Mouse (Mus musculus): Measurements from ENCODE around the gene Dnah7c.
"Not testable (repeated sequence)": the region's sequence is repeated elsewhere in the genome, so short reads cannot be mapped to it uniquely, and the experiment has no call there.

Gene Dnah7c

GRCm38 (mm10) chr1:46729731-46730130 lies 304.3 kb downstream of the Dnah7c start:
- DNase-seq (ENCODE audit: low spot score): not testable (repeated sequence)

GRCm38 (mm10) chr1:46733405-46734106 lies 308.2 kb downstream of the Dnah7c start:
- DNase-seq (ENCODE audit: low spot score): not testable (repeated sequence)

- DNase-seq (ENCODE audit: low spot score): not testable (repeated sequence)
Observed at GRCm38 (mm10) chr1:46734455-46734854, 309.1 kb downstream of the Dnah7c start.

GRCm38 (mm10) chr1:46764600-46764999 lies 339.2 kb downstream of the Dnah7c start:
- DNase-seq (ENCODE audit: low spot score): not testable (repeated sequence)

- not testable (repeated sequence) for DNase-seq (ENCODE audit: low spot score)
Observed at GRCm38 (mm10) chr1:46769318-46769717, 343.9 kb downstream of the Dnah7c start.

GRCm38 (mm10) chr1:46770077-46770695 lies 344.8 kb downstream of the Dnah7c start:
- not testable (repeated sequence) for DNase-seq (ENCODE audit: low spot score)

- not testable (repeated sequence) for DNase-seq (ENCODE audit: low spot score)
Observed at GRCm38 (mm10) chr1:46782227-46782626, 356.8 kb downstream of the Dnah7c start.

- DNase-seq (ENCODE audit: low spot score): no peak
Observed at GRCm38 (mm10) chr1:46805074-46805473, 379.7 kb downstream of the Dnah7c start.

- not testable (repeated sequence) for DNase-seq (ENCODE audit: low spot score)
Observed at GRCm38 (mm10) chr1:46808630-46809029, 383.2 kb downstream of the Dnah7c start.

GRCm38 (mm10) chr1:46817934-46818333 lies 392.5 kb downstream of the Dnah7c start:
- DNase-seq (ENCODE audit: low spot score): no peak

- DNase-seq (ENCODE audit: low spot score): no peak
Observed at GRCm38 (mm10) chr1:46822256-46822972, 397.0 kb downstream of the Dnah7c start.

GRCm38 (mm10) chr1:46830066-46830843 lies 404.9 kb downstream of the Dnah7c start:
- no peak for DNase-seq (ENCODE audit: low spot score)

- no peak for DNase-seq (ENCODE audit: low spot score)
Observed at GRCm38 (mm10) chr1:46831927-46832326, 406.5 kb downstream of the Dnah7c start.

- no peak for DNase-seq (ENCODE audit: low spot score)
Observed at GRCm38 (mm10) chr1:46843406-46843805, 418.0 kb downstream of the Dnah7c start.

- no peak for DNase-seq (ENCODE audit: low spot score)
Observed at GRCm38 (mm10) chr1:46844281-46844680, 418.9 kb downstream of the Dnah7c start.

GRCm38 (mm10) chr1:46845221-46845620 lies 419.8 kb downstream of the Dnah7c start:
- DNase-seq (ENCODE audit: low spot score): no peak

GRCm38 (mm10) chr1:46849758-46850157 lies 424.4 kb downstream of the Dnah7c start:
- DNase-seq (ENCODE audit: low spot score): peak; percentile 74

- DNase-seq (ENCODE audit: low spot score): peak; percentile 6
Observed at GRCm38 (mm10) chr1:46851586-46851985, 426.2 kb downstream of the Dnah7c start.

- DNase-seq (ENCODE audit: low spot score): no peak
Observed at GRCm38 (mm10) chr1:46852216-46852599, 426.8 kb downstream of the Dnah7c start.

- peak; percentile 75 for DNase-seq (ENCODE audit: low spot score)
Observed at GRCm38 (mm10) chr1:46852600-46853272, 427.3 kb downstream of the Dnah7c start.

- DNase-seq (ENCODE audit: low spot score): peak; percentile 98
Observed at GRCm38 (mm10) chr1:46853317-46854035, 428.1 kb downstream of the Dnah7c start.
